Mouse (Mus musculus): ENCODE data around the gene Klhl20. TPM values are rescaled to one million over a fixed set of nuclear protein-coding genes. Genes with fewer than 3 reads are reported as not detected.

Klhl20 gene
- 3.3 and 3.8 TPM in 2 replicates for polyA plus RNA-seq (2021; fragmentation: Nextera tagmentation)
- long read RNA-seq, experiment 1, full-length matches to known transcripts: 1 of 5 reads
- long read RNA-seq, experiment 1, partial matches to known transcripts: 0 of 5 reads
- long read RNA-seq, experiment 1, other reads (novel, unspliced or antisense): 4 of 5 reads
- long read RNA-seq, experiment 2, full-length matches to known transcripts: 19 of 26 reads
- long read RNA-seq, experiment 2, partial matches to known transcripts: 3 of 26 reads
- long read RNA-seq, experiment 2, other reads (novel, unspliced or antisense): 4 of 26 reads

GRCm38 (mm10) chr1:161130726-161131664 lies at the start of gene Klhl20:
Gene Klhl20 (minus strand): TSS chr1:161131511.

GRCm38 (mm10) chr1:161159214-161159613 lies 27.9 kb upstream of the Klhl20 start, which contains the start of gene Tex50:
Gene Tex50 (minus strand): TSS chr1:161159314.

GRCm38 (mm10) chr1:161142531-161143159 lies 11.3 kb upstream of the Klhl20 start, which contains the start of gene Ankrd45:
Gene Ankrd45 (plus strand): TSS chr1:161142691.

GRCm38 (mm10) chr1:161070352-161071271 lies 60.7 kb downstream of the Klhl20 start, which contains the start of the genes Dars2 and Cenpl:
Gene Dars2 (minus strand): TSS chr1:161070658.
Gene Cenpl (plus strand): TSS chr1:161070713.

Other genes with a start within 250 kb of the Klhl20 start
- gene Rc3h1, start 225.1 kb downstream of the Klhl20 start, polyA plus RNA-seq (2021; fragmentation: Nextera tagmentation): 8.3 TPM in 2 replicates
- gene Serpinc1, start 152.9 kb downstream of the Klhl20 start, polyA plus RNA-seq (2021; fragmentation: Nextera tagmentation): 0.24 and 0.25 TPM in 2 replicates
- gene Zbtb37, start 96.7 kb downstream of the Klhl20 start, polyA plus RNA-seq (2021; fragmentation: Nextera tagmentation): 0.85 and 1.6 TPM in 2 replicates
- 27.6 and 32.6 TPM in 2 replicates for gene Dars2, start 60.9 kb downstream of the Klhl20 start, polyA plus RNA-seq (2021; fragmentation: Nextera tagmentation)
- gene Cenpl, start 60.8 kb downstream of the Klhl20 start, polyA plus RNA-seq (2021; fragmentation: Nextera tagmentation): 1.1 and 1.2 TPM in 2 replicates
- gene Ankrd45, start 11.2 kb upstream of the Klhl20 start, polyA plus RNA-seq (2021; fragmentation: Nextera tagmentation): 17.1 and 19.0 TPM in 2 replicates
- not detected in 2 replicates for gene Tex50, start 27.8 kb upstream of the Klhl20 start, polyA plus RNA-seq (2021; fragmentation: Nextera tagmentation)
- 1,195 and 1,249 TPM in 2 replicates for gene Prdx6, start 119.7 kb upstream of the Klhl20 start, polyA plus RNA-seq (2021; fragmentation: Nextera tagmentation)